Mouse (Mus musculus) erythroblast, embryonic 14.5 days (primary cell): ENCODE data around the gene Nat8f4.
"Not testable (repeated sequence)": the region's sequence is repeated elsewhere in the genome, so short reads cannot be mapped to it uniquely, and the experiment has no call there.

Experiments used
- GATA1 ChIP-seq: IDR thresholded peaks from 2 replicates; pipeline ENCODE4 v1.6.1; 2012; ENCODE audit warnings: low read length, inconsistent platforms, mixed read lengths
- TAL1 ChIP-seq: IDR thresholded peaks from 3 replicates; pipeline ENCODE4 v1.6.1; 2012; ENCODE audit warnings: low read length, inconsistent platforms, mixed read lengths

- not testable (repeated sequence) for TF ChIP-seq GATA1, TAL1
Observed at GRCm38 (mm10) chr6:85898596-85899475, 5.8 kb downstream of the Nat8f4 start.
